7 mouse cellular contexts compared by ENCODE assay signal in the genomic region with DNA sequence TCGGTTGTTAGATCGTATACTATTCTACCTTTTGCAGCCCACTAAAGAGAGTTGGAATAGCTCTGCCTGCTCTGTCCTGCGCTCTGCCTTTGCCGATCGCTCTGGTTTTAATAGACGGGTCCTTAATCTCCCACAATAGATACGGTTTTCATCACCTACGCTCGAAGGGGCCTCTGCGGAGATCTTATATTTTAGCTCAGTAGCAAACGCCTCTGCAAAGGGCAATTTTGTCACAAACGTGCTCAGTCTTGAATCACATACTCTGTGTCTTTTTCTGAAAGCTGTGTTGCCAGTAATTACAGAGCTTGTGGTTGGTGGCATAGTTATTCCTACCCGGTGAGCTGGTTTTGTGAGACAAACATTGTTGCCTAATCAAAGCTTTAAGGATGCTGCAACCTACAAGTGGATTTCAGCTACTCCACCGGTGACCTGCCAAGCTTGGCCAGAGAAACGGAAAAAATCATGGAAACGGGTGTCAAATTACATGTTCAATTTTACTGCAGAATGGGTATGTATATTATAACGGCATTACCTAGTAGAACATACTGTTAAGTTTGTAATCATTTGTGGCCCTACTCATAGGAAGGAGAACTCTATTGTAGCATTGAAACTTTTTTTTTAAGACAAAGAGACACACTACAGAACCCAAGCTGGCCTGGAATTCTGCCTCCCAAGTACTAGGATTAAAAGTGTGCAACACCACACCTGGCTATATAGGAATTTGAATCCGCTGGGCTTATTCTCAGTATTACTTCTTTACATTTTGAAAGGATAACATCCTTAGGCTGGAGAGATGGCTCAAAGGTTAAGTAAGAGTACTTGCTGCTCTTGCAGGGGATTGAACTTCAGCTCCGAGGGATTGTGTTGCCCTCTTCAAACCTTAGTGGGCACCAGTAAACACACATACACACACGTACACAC. TPM values are rescaled to one million over a fixed set of nuclear protein-coding genes. Genes with fewer than 3 reads are reported as not detected.
DNase-seq lines count a peak whose midpoint lies in the region; ATAC-seq and TF ChIP-seq lines count a peak whose summit lies in the region.

No protein-coding gene starts in this region.

- H3K27ac ChIP-seq in spleen, adult 2 months (ENCODE audit: insufficient read depth, low read length): no peak overlapping the region
- no peak overlapping the region for H3K27ac ChIP-seq in limb, embryonic 11.5 days (replicated peaks; ENCODE audit: low read depth, low read length)

- no peaks in the 10 kb centered on the region for H3K9me3 ChIP-seq in limb, embryonic 11.5 days (ENCODE audit: control insufficient read depth, low read length)

- TF ChIP-seq CTCF in spleen, adult 2 months (IDR thresholded peaks at IDR 0.05; ENCODE audit: extremely low read depth, insufficient read depth, insufficient read length, insufficient replicate concordance): no peak

- no peaks in the 10 kb centered on the region for H3K27me3 ChIP-seq in spleen, adult 2 months (ENCODE audit: control insufficient read depth, insufficient read depth, low read length)
- no peaks in the 10 kb centered on the region for H3K27me3 ChIP-seq in limb, embryonic 11.5 days (ENCODE audit: control insufficient read depth, insufficient read depth, low read length)

- WGBS in spleen, adult 2 months: 54% methylated on average over 20 of the region's 20 CpGs
- 27% methylated on average over 20 of the region's 20 CpGs for WGBS in limb, embryonic 11.5 days

- H3K4me1 ChIP-seq in spleen, adult 2 months (ENCODE audit: control insufficient read depth, insufficient read depth, insufficient read length): no peaks in the 10 kb centered on the region; the same call in 1 of the 2 replicates
- no peaks in the 10 kb centered on the region; the same call in 1 of the 2 replicates for H3K4me1 ChIP-seq in limb, embryonic 11.5 days (ENCODE audit: control insufficient read depth, insufficient read depth, low read length)

- H3K36me3 ChIP-seq in spleen, adult 2 months (ENCODE audit: control insufficient read depth, insufficient read depth, low read length): peaks cover 1% of the 10 kb centered on the region; the same call in 1 of the 2 replicates
- H3K36me3 ChIP-seq in limb, embryonic 11.5 days (ENCODE audit: control insufficient read depth, insufficient read depth, low read length): no peaks in the 10 kb centered on the region; the same call in 1 of the 2 replicates

- DNase-seq in spleen, adult 2 months (ENCODE audit: low read depth in 1 of 2, low spot score in 2 of 2): no peak
- no peak for DNase-seq in spleen, adult 18-20 months
- peak; percentile 85 for DNase-seq in fat pad, adult 2 months (ENCODE audit: extremely low read depth, low read depth, low spot score)
- peak; percentile 29 for DNase-seq in limb, embryonic 11.5 days (ENCODE audit: low spot score)
- peak; percentile 40 for DNase-seq in neural tube, embryonic 10.5 days (ENCODE audit: extremely low spot score, low spot score)
- DNase-seq in thymus, postnatal 10 days (ENCODE audit: low spot score in 2 of 2): no peak
- no peak for DNase-seq in cerebellum, adult 8-10 months

- peak overlapping the region; percentile 2; the same call in 1 of the 2 replicates for H3K4me3 ChIP-seq in spleen, adult 2 months (ENCODE audit: extremely low read depth, insufficient read depth, insufficient read length)
- H3K4me3 ChIP-seq in limb, embryonic 11.5 days (ENCODE audit: low read depth, low read length): peak overlapping the region; percentile 94

- no peak for TF ChIP-seq POLR2A in spleen, adult 2 months (IDR thresholded peaks at IDR 0.05; ENCODE audit: low read depth, low read length)

- no peak overlapping the region for H3K9ac ChIP-seq in limb, embryonic 11.5 days (ENCODE audit: low read length)

- H3K4me2 ChIP-seq in limb, embryonic 11.5 days (ENCODE audit: low read depth, severe bottlenecking): peak overlapping the region; percentile 89

- no peak for ATAC-seq in limb, embryonic 11.5 days (ENCODE audit: insufficient number of reproducible peaks, low FRiP score, low TSS enrichment, low read depth)

RNA-seq across cellular contexts. Expression of a gene that starts 1.1 kb away (rescaled TPM):
- polyA plus RNA-seq in spleen, adult 2 months (2012; rRNA removed): 47.9 and 50.0 TPM in 2 replicates
- 75.8 and 76.5 TPM in 2 replicates for polyA plus RNA-seq in limb, embryonic 11.5 days (2014; fragmentation: Nextera tagmentation; extraction: Ambion mirVana)

RNA-seq across cellular contexts. Expression of a gene that starts 13.6 kb away (rescaled TPM):
- 15.0 and 16.6 TPM in 2 replicates for polyA plus RNA-seq in spleen, adult 2 months (2012; rRNA removed)
- polyA plus RNA-seq in limb, embryonic 11.5 days (2014; fragmentation: Nextera tagmentation; extraction: Ambion mirVana): 124 and 126 TPM in 2 replicates

RNA-seq across cellular contexts. Expression of a gene that starts 13.8 kb away (rescaled TPM):
- 26.5 and 34.7 TPM in 2 replicates for polyA plus RNA-seq in spleen, adult 2 months (2012; rRNA removed)
- 31.8 and 32.1 TPM in 2 replicates for polyA plus RNA-seq in limb, embryonic 11.5 days (2014; fragmentation: Nextera tagmentation; extraction: Ambion mirVana)

Comparison
In these comparisons a context has a peak if more than half of its experiments do, and no peak if none do; other contexts are left out.
1. DNase-seq: peak in fat pad, adult 2 months (single experiment), limb, embryonic 11.5 days (single experiment) and neural tube, embryonic 10.5 days (single experiment); none in spleen, adult 2 months (0 of 2), spleen, adult 18-20 months (0 of 2), thymus, postnatal 10 days (0 of 2) and cerebellum, adult 8-10 months (single experiment).